9 mouse cellular contexts compared by ENCODE assay signal in the genomic region with DNA sequence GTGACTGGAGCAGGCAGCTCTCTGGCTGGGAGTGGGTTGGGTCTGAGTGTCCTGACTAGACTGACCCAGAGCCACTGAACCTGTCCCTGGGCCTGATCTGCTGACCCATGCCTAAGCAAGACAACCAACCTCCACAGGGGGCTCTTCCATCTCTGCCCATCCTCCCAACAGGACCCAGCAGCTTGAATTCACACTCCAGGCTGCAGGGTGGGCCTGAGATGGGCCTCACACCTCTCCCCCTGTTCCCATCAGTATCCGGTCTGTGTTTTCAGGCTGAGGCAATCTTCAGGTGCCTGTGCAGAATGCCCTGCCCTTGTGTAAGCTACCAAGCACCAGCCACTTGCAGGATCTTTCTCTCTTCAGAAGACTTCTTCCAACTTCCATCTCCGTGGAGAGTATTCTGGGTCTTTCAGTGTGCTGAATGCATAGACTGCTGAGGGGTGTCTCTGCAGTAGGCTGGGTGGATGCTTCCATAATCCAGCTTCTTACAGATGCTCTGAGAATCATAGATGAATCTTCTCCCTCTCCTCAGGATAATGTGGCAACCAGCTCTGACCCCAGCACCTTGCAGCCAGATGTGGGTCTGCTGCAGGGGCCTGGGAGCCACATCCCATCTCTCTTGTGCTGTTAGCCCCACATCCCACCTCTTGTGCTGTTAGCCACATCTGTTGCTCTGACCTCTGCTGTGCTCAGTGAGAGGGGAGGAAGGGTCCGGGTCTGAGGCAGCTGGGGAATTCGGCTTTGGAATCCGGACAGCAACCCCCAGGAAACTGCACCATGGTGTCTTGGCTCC. TPM values are rescaled to one million over a fixed set of nuclear protein-coding genes. Genes with fewer than 3 reads are reported as not detected.
A peak's percentile ranks its signal among the peaks of the same experiment; 100 is the strongest.
DNase-seq lines count a peak whose midpoint lies in the region; ATAC-seq and TF ChIP-seq lines count a peak whose summit lies in the region.
"Had no signal": no experiment of that assay in that cellular context is flagged by ENCODE, and none has a peak within 500 bp of the region (broad histone marks: within the 10 kb centered on the region; RNA-seq: fewer than 3 reads in every experiment).

No protein-coding gene starts in this region.

- no peak overlapping the region for H3K9ac ChIP-seq in heart, embryonic 15.5 days
- H3K9ac ChIP-seq in limb, embryonic 13.5 days, result no peak overlapping the region

- H3K36me3 ChIP-seq in heart, embryonic 15.5 days, result no peaks in the 10 kb centered on the region
- H3K36me3 ChIP-seq in E14TG2a.4 (ENCODE audit: insufficient read depth, low read length), result no peaks in the 10 kb centered on the region
- H3K36me3 ChIP-seq in embryonic facial prominence, embryonic 10.5 days (replicated peaks), result no peaks in the 10 kb centered on the region
- no peaks in the 10 kb centered on the region for H3K36me3 ChIP-seq in limb, embryonic 13.5 days

- H3K4me1 ChIP-seq in heart, embryonic 15.5 days (replicated peaks), result peaks cover 65% of the 10 kb centered on the region
- peaks cover 89% of the 10 kb centered on the region for H3K4me1 ChIP-seq in E14TG2a.4 (replicated peaks; ENCODE audit: low read depth, low read length)
- H3K4me1 ChIP-seq in embryonic facial prominence, embryonic 10.5 days, result peaks cover 95% of the 10 kb centered on the region
- H3K4me1 ChIP-seq in limb, embryonic 13.5 days, result peaks cover 75% of the 10 kb centered on the region

- no peak for TF ChIP-seq CTCF in E14TG2a.4 (conservative IDR thresholded peaks at IDR 0.05; ENCODE audit: low read length)

- H3K27ac ChIP-seq in heart, embryonic 15.5 days, result peak overlapping the region; percentile 68
- peak overlapping the region; percentile 61 for H3K27ac ChIP-seq in embryonic facial prominence, embryonic 10.5 days (replicated peaks)
- H3K27ac ChIP-seq in limb, embryonic 13.5 days, result 0 out of 2 replicates have a peak overlapping the region, but pooled peaks have one; percentile 18

- WGBS in heart, embryonic 15.5 days, result 65% methylated on average over 5 of the region's 5 CpGs
- 39% methylated on average over 5 of the region's 5 CpGs for WGBS in embryonic facial prominence, embryonic 10.5 days
- WGBS in limb, embryonic 13.5 days, result 37% methylated on average over 5 of the region's 5 CpGs

- no peak for DNase-seq in heart, adult 8-10 months (ENCODE audit: low spot score)
- DNase-seq in embryonic facial prominence, embryonic 10.5 days (ENCODE audit: low spot score), result peak; percentile 54
- DNase-seq in cerebellum, adult 11-12 months, result no peak
- no peak for DNase-seq in layer of hippocampus, adult 9-10 months (ENCODE audit: low spot score)
- DNase-seq in right cerebral cortex, postnatal 10 days (ENCODE audit: low spot score in 2 of 2), result no peak
- DNase-seq: cerebellum, adult 2 months had no signal

- no peak for ATAC-seq in heart, embryonic 15.5 days (replicated peaks; ENCODE audit: insufficient number of reproducible peaks, insufficient read depth, low FRiP score, low read depth)
- ATAC-seq in limb, embryonic 13.5 days (ENCODE audit: low FRiP score, low read depth), result no peak

- peaks cover 18% of the 10 kb centered on the region for H3K27me3 ChIP-seq in heart, embryonic 15.5 days
- peaks cover 9% of the 10 kb centered on the region for H3K27me3 ChIP-seq in E14TG2a.4 (ENCODE audit: insufficient read depth, low read length)
- H3K27me3 ChIP-seq in embryonic facial prominence, embryonic 10.5 days (replicated peaks; ENCODE audit: low read depth, poor library complexity, severe bottlenecking), result peaks cover 66% of the 10 kb centered on the region
- peaks cover 24% of the 10 kb centered on the region for H3K27me3 ChIP-seq in limb, embryonic 13.5 days

- no peak overlapping the region for H3K4me3 ChIP-seq in heart, embryonic 15.5 days
- peak overlapping the region; percentile 58 for H3K4me3 ChIP-seq in E14TG2a.4 (replicated peaks; ENCODE audit: low read length)
- H3K4me3 ChIP-seq in embryonic facial prominence, embryonic 10.5 days, result no peak overlapping the region
- H3K4me3 ChIP-seq in limb, embryonic 13.5 days, result no peak overlapping the region

- H3K4me2 ChIP-seq in heart, embryonic 15.5 days, result no peak overlapping the region
- no peak overlapping the region for H3K4me2 ChIP-seq in limb, embryonic 13.5 days (replicated peaks)

- no peaks in the 10 kb centered on the region for H3K9me3 ChIP-seq in heart, embryonic 15.5 days (replicated peaks)
- no peaks in the 10 kb centered on the region for H3K9me3 ChIP-seq in E14TG2a.4 (ENCODE audit: low read length)
- H3K9me3 ChIP-seq in embryonic facial prominence, embryonic 10.5 days, result no peaks in the 10 kb centered on the region
- no peaks in the 10 kb centered on the region for H3K9me3 ChIP-seq in limb, embryonic 13.5 days

RNA-seq across cellular contexts. Expression of a gene that starts 35.1 kb away (rescaled TPM):
- 6.7 and 10.9 TPM in 2 replicates for polyA plus RNA-seq in heart, embryonic 15.5 days (2015; fragmentation: Nextera tagmentation; extraction: Ambion mirVana)
- total RNA-seq in heart, adult 8-10 months (2022), result 1 to 10 TPM; 3.8 to 6.2 (median 4.7) TPM
- polyA plus RNA-seq in embryonic facial prominence, embryonic 10.5 days (2016; fragmentation: Nextera tagmentation; extraction: Ambion mirVana), result 13.6 and 16.7 TPM in 2 replicates
- polyA plus RNA-seq in limb, embryonic 13.5 days (2015; fragmentation: Nextera tagmentation; extraction: Ambion mirVana), result 15.6 and 15.8 TPM in 2 replicates

RNA-seq across cellular contexts. Expression of a gene that starts 51.3 kb away (rescaled TPM):
- 21.9 and 26.8 TPM in 2 replicates for polyA plus RNA-seq in heart, embryonic 15.5 days (2015; fragmentation: Nextera tagmentation; extraction: Ambion mirVana)
- 10 to 100 TPM; 16.4 to 20.6 (median 19.2) TPM for total RNA-seq in heart, adult 8-10 months (2022)
- polyA plus RNA-seq in embryonic facial prominence, embryonic 10.5 days (2016; fragmentation: Nextera tagmentation; extraction: Ambion mirVana), result 43.5 and 44.6 TPM in 2 replicates
- polyA plus RNA-seq in limb, embryonic 13.5 days (2015; fragmentation: Nextera tagmentation; extraction: Ambion mirVana), result 34.4 and 35.7 TPM in 2 replicates

Comparison
In these comparisons a context has a peak if more than half of its experiments do, and no peak if none do; other contexts are left out.
1. H3K27ac ChIP-seq: peak in every context shown above with its lines; median percentile 68 in heart, embryonic 15.5 days; 61 in embryonic facial prominence, embryonic 10.5 days; 18 in limb, embryonic 13.5 days.